Mouse (Mus musculus) lung, embryonic 16.5 days (tissue): ENCODE results near the gene Wapl. TPM values are rescaled to one million over a fixed set of nuclear protein-coding genes. Genes with fewer than 3 reads are reported as not detected.

Source experiments
- ATAC-seq: fragments of 200-750 bp; cut with Nextera tagmentation; 2 replicates; pipeline ENCODE4 v1.8.0; 2017; ENCODE audit warnings: low read depth, mild to moderate bottlenecking, moderate library complexity
- H3K27ac ChIP-seq: fragments of 300-500 bp; sonication (generic); 2 replicates; pipeline ENCODE4 v1.5.1; 2014; ENCODE audit warnings: mild to moderate bottlenecking, control low read depth, low read length
- H3K27me3 ChIP-seq: fragments of 300-500 bp; sonication (generic); 2 replicates; pipeline ENCODE4 v1.6.1; 2014; ENCODE audit warnings: low read depth, low read length, mixed read lengths; ENCODE audit not compliant: control insufficient read depth, insufficient read depth
- H3K36me3 ChIP-seq: fragments of 300-500 bp; sonication (generic); 2 replicates; pipeline ENCODE4 v1.6.1; 2014; ENCODE audit warnings: low read length; ENCODE audit not compliant: control insufficient read depth, insufficient read depth
- H3K4me1 ChIP-seq: fragments of 300-500 bp; sonication (generic); replicated peaks from 2 replicates; pipeline ENCODE4 v1.6.1; 2014; ENCODE audit warnings: low read length, mixed read lengths; ENCODE audit not compliant: control insufficient read depth, insufficient read depth
- H3K4me2 ChIP-seq: fragments of 300-500 bp; sonication (generic); 2 replicates; pipeline ENCODE4 v1.6.1; 2014; ENCODE audit warnings: low read depth, low read length, control low read depth
- H3K4me3 ChIP-seq: fragments of 300-500 bp; sonication (generic); 2 replicates; pipeline ENCODE4 v1.5.1; 2014; ENCODE audit warnings: mild to moderate bottlenecking, low read length, control low read depth
- H3K9ac ChIP-seq: fragments of 300-500 bp; sonication (generic); 2 replicates; pipeline ENCODE4 v1.6.1; 2014; ENCODE audit warnings: low read length, control low read depth
- H3K9me3 ChIP-seq: fragments of 300-500 bp; sonication (generic); 2 replicates; pipeline ENCODE4 v1.6.1; 2016; ENCODE audit warnings: low read length; ENCODE audit not compliant: control insufficient read depth
- WGBS: fragments of 180-500 bp; shearing (Covaris S2); extraction: QIAGEN DNeasy Blood & Tissue Kit; methylation state at CpG from one replicate; pipeline ENCODE4 v1.1.7; 2014; 5-methylcytosine and 5-hydroxymethylcytosine counted together
- polyA plus RNA-seq: library from polyadenylated mRNA; unstranded; fragments of >200 nt; fragmentation: Nextera tagmentation; extraction: Ambion mirVana; gene quantifications from 2 replicates; pipeline ENCODE4 v1.2.1, GENCODE M21; 2015

Wapl gene
- polyA plus RNA-seq = 20.2 and 20.8 TPM in 2 replicates

GRCm38 (mm10) chr14:34673395-34674228, at the start of gene Wapl:
Gene Wapl, plus strand, starts transcription at chr14:34673928.
- Histone ChIP-seq H3K36me3 (no peaks in the 10 kb centered on the region; the same call in 1 of the 2 replicates), H3K4me2 (peak within 1 kb of the TSS; percentile 65), H3K4me3 (peak within 1 kb of the TSS; percentile 97), H3K4me1 (peaks cover 10% of the 10 kb centered on the region), H3K9ac (peak within 1 kb of the TSS; percentile 98), H3K27ac (peak within 1 kb of the TSS; percentile 93), H3K9me3 (no peaks in the 10 kb centered on the region), H3K27me3 (no peaks in the 10 kb centered on the region)
- peak; percentile 99 for ATAC-seq
- WGBS = under 1% methylated on average over 77 of the region's 90 CpGs

- 76% methylated on average over 7 of the region's 7 CpGs for WGBS
Measured at GRCm38 (mm10) chr14:34626824-34627223, 46.9 kb upstream of the Wapl start.

GRCm38 (mm10) chr14:34632722-34633448, 40.8 kb upstream of the Wapl start:
- WGBS = 58% methylated on average over 10 of the region's 10 CpGs
- no peak for ATAC-seq

More at GRCm38 (mm10) chr14:34626824-34627223, 46.9 kb upstream of the Wapl start:
- Histone ChIP-seq H3K27me3 (no peaks in the 10 kb centered on the region), H3K9ac (no peak overlapping the region), H3K4me3 (no peak overlapping the region), H3K4me1 (no peaks in the 10 kb centered on the region), H3K27ac (no peak overlapping the region), H3K4me2 (no peak overlapping the region), H3K36me3 (no peaks in the 10 kb centered on the region), H3K9me3 (no peaks in the 10 kb centered on the region)
- ATAC-seq = no peak

GRCm38 (mm10) chr14:34635192-34635591, 38.5 kb upstream of the Wapl start:
- WGBS = 32% methylated on average over 7 of the region's 7 CpGs
- Histone ChIP-seq H3K4me3 (no peak overlapping the region), H3K4me2 (no peak overlapping the region), H3K27me3 (no peaks in the 10 kb centered on the region), H3K4me1 (no peaks in the 10 kb centered on the region), H3K36me3 (no peaks in the 10 kb centered on the region), H3K9ac (no peak overlapping the region), H3K9me3 (no peaks in the 10 kb centered on the region), H3K27ac (no peak overlapping the region)
- no peak for ATAC-seq

More at GRCm38 (mm10) chr14:34632722-34633448, 40.8 kb upstream of the Wapl start:
- Histone ChIP-seq H3K4me2 (no peak overlapping the region), H3K36me3 (no peaks in the 10 kb centered on the region), H3K4me3 (no peak overlapping the region), H3K27me3 (no peaks in the 10 kb centered on the region), H3K9me3 (no peaks in the 10 kb centered on the region), H3K27ac (no peak overlapping the region), H3K4me1 (no peaks in the 10 kb centered on the region), H3K9ac (no peak overlapping the region)

- no peak overlapping the region for H3K4me3 ChIP-seq
- 79% methylated on average over 6 of the region's 6 CpGs for WGBS
- no peaks in the 10 kb centered on the region for H3K9me3 ChIP-seq
- no peaks in the 10 kb centered on the region for H3K27me3 ChIP-seq
- H3K27ac ChIP-seq = no peak overlapping the region
- H3K4me2 ChIP-seq = no peak overlapping the region
- H3K36me3 ChIP-seq = no peaks in the 10 kb centered on the region
- no peaks in the 10 kb centered on the region for H3K4me1 ChIP-seq
- ATAC-seq = no peak
- no peak overlapping the region for H3K9ac ChIP-seq
Measured at GRCm38 (mm10) chr14:34635721-34636120, 38.0 kb upstream of the Wapl start.

- ATAC-seq = no peak
- Histone ChIP-seq H3K4me3 (no peak overlapping the region), H3K36me3 (no peaks in the 10 kb centered on the region), H3K9ac (no peak overlapping the region), H3K9me3 (no peaks in the 10 kb centered on the region), H3K4me1 (no peaks in the 10 kb centered on the region), H3K27me3 (no peaks in the 10 kb centered on the region), H3K27ac (no peak overlapping the region), H3K4me2 (no peak overlapping the region)
- 58% methylated on average over 7 of the region's 7 CpGs for WGBS
Measured at GRCm38 (mm10) chr14:34644140-34644539, 29.6 kb upstream of the Wapl start.

- H3K9ac ChIP-seq = no peak overlapping the region
Measured at GRCm38 (mm10) chr14:34647870-34648475, 25.8 kb upstream of the Wapl start.

GRCm38 (mm10) chr14:34657131-34657530, 16.6 kb upstream of the Wapl start:
- Histone ChIP-seq H3K4me2 (no peak overlapping the region), H3K9me3 (no peaks in the 10 kb centered on the region), H3K36me3 (no peaks in the 10 kb centered on the region), H3K27ac (no peak overlapping the region), H3K27me3 (peaks cover 10% of the 10 kb centered on the region; the same call in 1 of the 2 replicates), H3K9ac (no peak overlapping the region), H3K4me1 (peaks cover 1% of the 10 kb centered on the region; the same call in 1 of the 2 replicates), H3K4me3 (no peak overlapping the region)
- no peak for ATAC-seq
- 89% methylated on average over 5 of the region's 5 CpGs for WGBS

More at GRCm38 (mm10) chr14:34647870-34648475, 25.8 kb upstream of the Wapl start:
- WGBS = 72% methylated on average over 8 of the region's 8 CpGs
- H3K4me3 ChIP-seq = no peak overlapping the region
- no peaks in the 10 kb centered on the region for H3K9me3 ChIP-seq
- H3K27ac ChIP-seq = no peak overlapping the region
- no peaks in the 10 kb centered on the region for H3K36me3 ChIP-seq
- ATAC-seq = no peak
- no peak overlapping the region for H3K4me2 ChIP-seq
- H3K27me3 ChIP-seq = no peaks in the 10 kb centered on the region
- no peaks in the 10 kb centered on the region for H3K4me1 ChIP-seq

GRCm38 (mm10) chr14:34660351-34660787, 13.4 kb upstream of the Wapl start:
- no peak for ATAC-seq
- H3K9ac ChIP-seq = no peak overlapping the region
- H3K4me1 ChIP-seq = peaks cover 9% of the 10 kb centered on the region
- no peaks in the 10 kb centered on the region for H3K9me3 ChIP-seq
- no peak overlapping the region for H3K4me2 ChIP-seq
- 34% methylated on average over 7 of the region's 7 CpGs for WGBS
- H3K4me3 ChIP-seq = no peak overlapping the region
- H3K36me3 ChIP-seq = no peaks in the 10 kb centered on the region
- H3K27me3 ChIP-seq = peaks cover 10% of the 10 kb centered on the region; the same call in 1 of the 2 replicates
- H3K27ac ChIP-seq = no peak overlapping the region
